Mouse (Mus musculus) layer of hippocampus, postnatal 36 days (tissue): ENCODE data around the gene Colgalt1. TPM values are rescaled to one million over a fixed set of nuclear protein-coding genes. Genes with fewer than 3 reads are reported as not detected.
A peak's percentile ranks its signal among the peaks of the same experiment; 100 is the strongest.

Experiments
- DNase-seq, 2 experiments: peaks; one replicate each; pipeline ENCODE4 v3.0.0; 2022
- total RNA-seq, 2 experiments: library from RNA; stranded (reverse); gene quantifications; 2 replicates each; pipeline ENCODE4 v1.2.3; 2021

The Colgalt1 gene
- total RNA-seq, 2 experiments from 2014 or later, result 52.3 to 55.6 TPM

GRCm38 (mm10) chr8:71629096-71629697 is 18.4 kb downstream of the Colgalt1 start:
- peak; percentile 88 for DNase-seq

- peak in 1 of 2 experiments; percentile 34 for DNase-seq
Observed at GRCm38 (mm10) chr8:71629781-71630212, 19.0 kb downstream of the Colgalt1 start.

GRCm38 (mm10) chr8:71630761-71631160 is 20.0 kb downstream of the Colgalt1 start:
- no peak for DNase-seq

- no peak for DNase-seq
Observed at GRCm38 (mm10) chr8:71631897-71632296, 21.1 kb downstream of the Colgalt1 start.

GRCm38 (mm10) chr8:71633164-71633563 is 22.4 kb downstream of the Colgalt1 start:
- DNase-seq, result no peak

GRCm38 (mm10) chr8:71633981-71634667 is 23.3 kb downstream of the Colgalt1 start:
- no peak for DNase-seq

GRCm38 (mm10) chr8:71637149-71638095 is 26.6 kb downstream of the Colgalt1 start:
- DNase-seq, result no peak

- DNase-seq, result no peak
Observed at GRCm38 (mm10) chr8:71638321-71638720, 27.5 kb downstream of the Colgalt1 start.

- no peak for DNase-seq
Observed at GRCm38 (mm10) chr8:71639318-71639717, 28.5 kb downstream of the Colgalt1 start.

- no peak for DNase-seq
Observed at GRCm38 (mm10) chr8:71645510-71645909, 34.7 kb downstream of the Colgalt1 start.

GRCm38 (mm10) chr8:71654600-71654999 is 43.8 kb downstream of the Colgalt1 start:
- no peak for DNase-seq

GRCm38 (mm10) chr8:71657816-71658215 is 47.0 kb downstream of the Colgalt1 start:
- DNase-seq, result no peak

- DNase-seq, result no peak
Observed at GRCm38 (mm10) chr8:71658515-71659049, 47.8 kb downstream of the Colgalt1 start.

GRCm38 (mm10) chr8:71659751-71660150 is 49.0 kb downstream of the Colgalt1 start:
- no peak for DNase-seq

GRCm38 (mm10) chr8:71660325-71661120 is 49.7 kb downstream of the Colgalt1 start:
- peak; percentile 84 for DNase-seq

- no peak for DNase-seq
Observed at GRCm38 (mm10) chr8:71665331-71666130, 54.7 kb downstream of the Colgalt1 start.

- no peak for DNase-seq
Observed at GRCm38 (mm10) chr8:71666855-71667254, 56.1 kb downstream of the Colgalt1 start.

GRCm38 (mm10) chr8:71667256-71667655 is 56.5 kb downstream of the Colgalt1 start:
- DNase-seq, result no peak

GRCm38 (mm10) chr8:71668220-71668975 is 57.6 kb downstream of the Colgalt1 start:
- no peak for DNase-seq

GRCm38 (mm10) chr8:71670198-71670597 is 59.4 kb downstream of the Colgalt1 start:
- no peak for DNase-seq
